Mouse (Mus musculus) hindbrain, embryonic 12.5 days (tissue): ENCODE measurements around the gene Stxbp5. TPM values are rescaled to one million over a fixed set of nuclear protein-coding genes. Genes with fewer than 3 reads are reported as not detected.
"Not testable (repeated sequence)": the region's sequence is repeated elsewhere in the genome, so short reads cannot be mapped to it uniquely, and the experiment has no call there.

Experiments used
- ATAC-seq: fragments of 200-750 bp; cut with Nextera tagmentation; 2 replicates; pipeline ENCODE4 v1.8.0; 2017; ENCODE audit warnings: moderate TSS enrichment; ENCODE audit not compliant: low FRiP score
- H3K27ac ChIP-seq: fragments of 300-500 bp; sonication (generic); 2 replicates; pipeline ENCODE4 v1.5.1; 2016; ENCODE audit warnings: mild to moderate bottlenecking
- H3K27me3 ChIP-seq: fragments of 300-500 bp; sonication (generic); 2 replicates; pipeline ENCODE4 v1.6.1; 2016; ENCODE audit warnings: mild to moderate bottlenecking
- H3K36me3 ChIP-seq: fragments of 300-500 bp; sonication (generic); 2 replicates; pipeline ENCODE4 v1.6.1; 2016; ENCODE audit warnings: mild to moderate bottlenecking
- H3K4me1 ChIP-seq: fragments of 300-500 bp; sonication (generic); 2 replicates; pipeline ENCODE4 v1.6.1; 2016
- H3K4me2 ChIP-seq: fragments of 300-500 bp; sonication (generic); replicated peaks from 2 replicates; pipeline ENCODE4 v1.6.1; 2016; ENCODE audit warnings: mild to moderate bottlenecking
- H3K4me3 ChIP-seq: fragments of 300-500 bp; sonication (generic); 2 replicates; pipeline ENCODE4 v1.5.1; 2016; ENCODE audit warnings: mild to moderate bottlenecking
- H3K9ac ChIP-seq: fragments of 300-500 bp; sonication (generic); 2 replicates; pipeline ENCODE4 v1.6.1; 2016; ENCODE audit warnings: mild to moderate bottlenecking, moderate library complexity
- H3K9me3 ChIP-seq: fragments of 300-500 bp; sonication (generic); replicated peaks from 2 replicates; pipeline ENCODE4 v1.6.1; 2016; ENCODE audit warnings: mild to moderate bottlenecking
- WGBS: fragments of 180-500 bp; shearing (Covaris S2); methylation state at CpG from one replicate; pipeline ENCODE4 v1.1.7; 2016; 5-methylcytosine and 5-hydroxymethylcytosine counted together
- polyA plus RNA-seq: library from polyadenylated mRNA; unstranded; fragments of >200 nt; fragmentation: Nextera tagmentation; extraction: Ambion mirVana; gene quantifications from 2 replicates; pipeline ENCODE4 v1.2.1, GENCODE M21; 2016

Gene Stxbp5
- polyA plus RNA-seq, 1 experiment from 2014 or later, result 8.8 TPM

DNA sequence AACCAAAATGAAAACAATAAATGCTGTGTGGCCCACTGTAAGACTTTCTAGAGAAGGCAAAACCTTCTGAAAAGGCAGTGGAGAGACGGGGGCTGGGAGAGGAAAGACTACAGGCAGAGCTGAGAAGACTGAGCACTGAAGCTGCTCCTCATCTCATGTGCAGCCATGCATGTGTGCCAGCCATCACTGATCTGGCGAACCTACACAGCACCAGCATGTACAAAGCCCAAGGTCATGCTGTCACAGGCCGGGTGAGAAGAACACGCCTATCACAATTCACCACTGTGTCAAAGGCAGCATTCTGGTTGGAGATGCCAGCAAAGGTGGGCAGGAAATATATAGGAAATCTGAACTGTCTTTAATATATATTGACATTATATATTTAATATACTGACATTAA is 12.2 kb downstream of the Stxbp5 start:
- Histone ChIP-seq H3K9ac (no peak overlapping the region), H3K4me1 (no peaks in the 10 kb centered on the region), H3K9me3 (no peaks in the 10 kb centered on the region), H3K4me3 (no peak overlapping the region), H3K4me2 (no peak overlapping the region), H3K27me3 (no peaks in the 10 kb centered on the region), H3K36me3 (peaks cover 4% of the 10 kb centered on the region; the same call in 1 of the 2 replicates), H3K27ac (no peak overlapping the region)
- no peak for ATAC-seq
- WGBS, result 83% methylated on average over 4 of the region's 4 CpGs

DNA sequence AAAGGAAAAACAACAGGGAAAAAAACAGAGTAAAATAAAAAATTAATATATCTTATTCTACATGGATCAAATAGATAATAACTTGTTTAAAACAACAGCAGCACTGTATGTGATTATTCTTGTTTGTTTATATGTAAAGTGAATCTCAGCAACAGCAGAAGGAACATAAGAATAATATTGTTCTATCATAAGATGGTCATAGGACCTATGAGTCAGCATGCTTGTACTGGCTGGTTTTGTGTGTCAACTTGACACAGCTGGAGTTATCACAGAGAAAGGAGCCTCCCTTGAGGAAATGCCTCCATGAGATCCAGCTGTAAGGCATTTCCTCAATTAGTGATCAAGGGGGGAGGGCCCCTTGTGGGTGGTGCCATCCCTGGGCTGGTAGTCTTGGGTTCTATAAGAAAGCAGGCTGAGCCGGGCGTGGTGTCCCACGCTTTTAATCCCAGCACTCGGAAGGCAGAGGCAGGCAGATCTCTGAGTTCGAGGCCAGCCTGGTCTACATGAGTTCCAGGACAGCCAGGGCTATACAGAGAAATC is 19.0 kb downstream of the Stxbp5 start:
- 96% methylated on average over 5 of the region's 5 CpGs for WGBS
- H3K27ac ChIP-seq, ATAC-seq: not testable (repeated sequence)

DNA sequence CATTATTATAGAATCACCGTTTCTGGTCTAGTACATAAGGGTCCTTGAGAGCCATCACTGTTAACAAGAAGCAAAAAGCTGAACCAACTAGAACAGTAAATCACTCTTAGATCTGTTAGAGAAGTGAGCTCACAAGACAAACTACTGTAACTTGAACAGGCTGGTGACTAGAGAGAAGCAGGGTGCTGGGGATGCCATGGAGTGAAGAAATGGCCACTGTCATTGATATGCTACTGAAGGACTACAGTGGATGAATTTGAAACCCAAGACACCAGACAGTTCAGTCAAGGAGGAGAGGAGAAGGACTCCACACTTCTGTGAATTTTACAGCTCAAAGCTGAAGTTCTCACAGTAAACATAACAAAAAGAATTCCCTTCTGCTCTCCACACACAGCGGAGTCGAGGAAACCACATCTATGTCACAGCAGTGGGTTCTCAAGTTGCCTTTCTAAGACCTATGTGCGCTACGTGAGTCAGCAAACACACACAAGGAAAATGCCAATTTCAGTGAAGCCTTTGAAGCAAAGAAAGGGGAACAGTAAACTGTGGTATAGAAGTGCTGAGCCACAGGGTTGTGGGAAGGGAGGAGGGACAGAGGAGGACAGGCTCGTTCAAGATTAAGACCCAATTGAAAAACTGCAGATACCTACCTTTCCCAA is 20.7 kb downstream of the Stxbp5 start:
- Histone ChIP-seq H3K27ac (no peak overlapping the region), H3K27me3 (no peaks in the 10 kb centered on the region), H3K9me3 (no peaks in the 10 kb centered on the region), H3K9ac (no peak overlapping the region), H3K4me1 (no peaks in the 10 kb centered on the region), H3K36me3 (no peaks in the 10 kb centered on the region), H3K4me3 (no peak overlapping the region), H3K4me2 (no peak overlapping the region)
- ATAC-seq, result no peak
- 78% methylated on average over 6 of the region's 6 CpGs for WGBS

More for the DNA sequence above, 19.0 kb downstream of the Stxbp5 start:
- not testable (repeated sequence) for H3K4me2 ChIP-seq, H3K4me1 ChIP-seq, H3K9me3 ChIP-seq, H3K36me3 ChIP-seq, H3K4me3 ChIP-seq, H3K27me3 ChIP-seq, H3K9ac ChIP-seq

DNA sequence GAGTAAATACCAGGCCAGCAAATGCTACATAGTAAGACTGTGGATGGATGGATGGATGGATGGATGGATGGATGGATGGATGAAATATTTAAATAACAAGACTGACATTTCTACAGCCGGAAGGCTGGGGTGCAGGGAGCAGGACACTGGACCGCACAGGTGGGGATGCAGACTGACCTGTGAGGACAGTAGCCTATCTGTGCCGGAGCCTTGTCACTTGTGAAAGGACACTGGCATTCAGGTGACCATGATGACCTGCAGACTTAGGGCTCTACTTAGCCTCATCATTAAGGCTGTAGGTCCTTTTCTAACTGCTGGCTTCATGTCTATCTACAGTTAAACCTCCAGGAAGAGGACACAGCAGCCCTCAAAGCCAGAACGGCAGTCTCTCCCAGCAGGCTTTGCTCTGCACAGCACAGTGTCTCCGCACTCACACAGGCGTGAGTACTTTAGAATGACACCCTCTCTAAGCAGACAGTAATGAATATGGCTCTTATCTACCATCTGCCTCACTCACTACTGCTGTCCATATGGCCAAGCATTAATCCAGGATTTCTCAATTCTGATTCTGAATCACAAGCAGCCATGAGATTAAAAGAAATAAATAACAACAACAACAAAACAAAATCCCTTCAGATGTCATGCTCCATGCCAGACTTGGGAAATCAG is 21.9 kb downstream of the Stxbp5 start:
- 86% methylated on average over 6 of the region's 6 CpGs for WGBS
- Histone ChIP-seq H3K9me3 (no peaks in the 10 kb centered on the region), H3K27me3 (no peaks in the 10 kb centered on the region), H3K9ac (no peak overlapping the region), H3K27ac (no peak overlapping the region), H3K4me3 (no peak overlapping the region), H3K4me2 (no peak overlapping the region), H3K36me3 (no peaks in the 10 kb centered on the region), H3K4me1 (no peaks in the 10 kb centered on the region)
- no peak for ATAC-seq

DNA sequence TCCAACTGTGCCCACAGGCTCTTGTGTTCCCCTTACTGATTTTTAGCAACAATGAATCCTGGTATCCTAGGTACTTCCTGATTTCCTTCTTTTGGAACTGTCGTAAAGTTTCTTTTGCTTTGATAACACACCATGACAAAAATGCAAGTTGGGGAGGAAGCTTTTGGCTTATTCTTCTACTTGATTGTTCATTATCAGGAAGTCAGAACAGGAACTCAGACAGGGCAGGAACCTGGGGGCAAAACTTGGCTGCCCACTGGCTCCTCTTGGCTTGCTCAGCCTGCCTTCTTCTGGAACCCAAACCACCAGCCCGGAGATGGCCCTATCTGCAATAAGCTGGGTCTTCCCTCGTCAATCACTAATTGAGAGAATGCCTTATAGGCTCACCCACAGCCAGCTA is 25.0 kb downstream of the Stxbp5 start:
- no peaks in the 10 kb centered on the region for H3K9me3 ChIP-seq
- no peak overlapping the region for H3K9ac ChIP-seq
- H3K27me3 ChIP-seq, result no peaks in the 10 kb centered on the region
- H3K4me1 ChIP-seq, result no peaks in the 10 kb centered on the region
- no peak for ATAC-seq
- H3K4me3 ChIP-seq, result no peak overlapping the region
- WGBS, result 88% methylated on average over 3 of the region's 3 CpGs
- no peak overlapping the region for H3K4me2 ChIP-seq
- no peak overlapping the region for H3K27ac ChIP-seq
- H3K36me3 ChIP-seq, result no peaks in the 10 kb centered on the region

DNA sequence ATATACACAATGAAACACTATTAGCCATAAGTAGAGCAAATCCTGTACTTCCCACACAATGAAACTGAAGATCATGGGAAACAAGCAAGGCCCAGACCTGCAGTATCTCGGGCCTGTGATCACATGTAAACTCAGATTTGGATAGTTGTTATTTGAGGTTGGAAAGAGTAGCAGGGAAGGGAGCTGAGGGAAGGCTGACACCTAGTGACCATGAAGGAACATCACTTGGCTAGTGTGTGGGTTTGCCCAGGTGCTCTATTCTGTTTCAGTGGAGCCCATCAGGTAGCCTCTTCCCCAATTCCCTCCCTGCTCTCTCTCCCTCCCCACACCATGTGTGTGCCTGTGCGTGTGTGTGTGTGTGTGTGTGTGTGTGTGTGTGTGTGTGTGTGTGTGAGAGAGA is 28.7 kb downstream of the Stxbp5 start:
- Histone ChIP-seq H3K4me1 (no peaks in the 10 kb centered on the region), H3K27me3 (no peaks in the 10 kb centered on the region), H3K27ac (no peak overlapping the region), H3K4me2 (no peak overlapping the region), H3K36me3 (no peaks in the 10 kb centered on the region), H3K9me3 (no peaks in the 10 kb centered on the region), H3K9ac (no peak overlapping the region), H3K4me3 (no peak overlapping the region)
- 79% methylated on average over 1 of the region's 2 CpGs for WGBS
- ATAC-seq, result no peak

DNA sequence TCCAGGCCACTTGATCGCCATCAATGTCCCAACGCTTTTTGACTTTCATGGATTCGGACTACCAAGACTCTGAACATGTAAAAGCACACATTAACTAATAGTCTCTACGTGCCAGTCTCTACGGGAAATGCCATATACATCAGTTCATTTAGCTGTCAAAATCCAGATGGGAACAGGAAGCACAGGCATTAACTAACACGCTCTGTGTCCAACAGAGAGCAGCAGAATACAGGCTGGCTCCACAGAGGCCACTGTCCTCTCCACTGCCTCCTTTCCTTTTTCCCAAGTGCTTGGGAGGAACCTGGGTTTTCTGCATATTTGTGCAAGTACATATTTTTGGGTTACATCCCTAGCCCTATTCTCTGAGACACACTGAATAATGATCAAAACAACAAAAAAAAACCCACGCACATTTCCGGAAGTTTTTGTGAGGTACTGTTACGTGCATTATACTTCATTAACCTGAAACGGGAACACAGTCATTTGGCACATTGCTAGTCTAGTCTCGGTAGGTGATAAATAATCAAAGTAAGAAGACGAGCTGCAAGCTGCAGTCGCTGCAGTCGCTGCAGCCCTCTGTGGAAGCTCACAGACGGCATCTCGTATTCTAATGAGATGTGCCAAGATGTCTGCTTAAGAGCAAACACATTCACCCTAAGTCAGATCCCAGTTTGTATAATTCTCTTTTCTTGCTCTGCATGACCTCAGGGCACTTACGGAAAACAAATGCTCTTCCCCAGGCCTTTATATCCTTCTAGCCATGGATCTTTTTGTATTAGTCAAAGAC is 33.9 kb downstream of the Stxbp5 start:
- no peak for ATAC-seq
- no peaks in the 10 kb centered on the region for H3K4me1 ChIP-seq
- H3K4me2 ChIP-seq, result no peak overlapping the region
- H3K9me3 ChIP-seq, result no peaks in the 10 kb centered on the region
- no peak overlapping the region for H3K27ac ChIP-seq
- 79% methylated on average over 17 of the region's 17 CpGs for WGBS
- no peak overlapping the region for H3K4me3 ChIP-seq
- no peak overlapping the region for H3K9ac ChIP-seq
- no peaks in the 10 kb centered on the region for H3K27me3 ChIP-seq
- no peaks in the 10 kb centered on the region for H3K36me3 ChIP-seq

DNA sequence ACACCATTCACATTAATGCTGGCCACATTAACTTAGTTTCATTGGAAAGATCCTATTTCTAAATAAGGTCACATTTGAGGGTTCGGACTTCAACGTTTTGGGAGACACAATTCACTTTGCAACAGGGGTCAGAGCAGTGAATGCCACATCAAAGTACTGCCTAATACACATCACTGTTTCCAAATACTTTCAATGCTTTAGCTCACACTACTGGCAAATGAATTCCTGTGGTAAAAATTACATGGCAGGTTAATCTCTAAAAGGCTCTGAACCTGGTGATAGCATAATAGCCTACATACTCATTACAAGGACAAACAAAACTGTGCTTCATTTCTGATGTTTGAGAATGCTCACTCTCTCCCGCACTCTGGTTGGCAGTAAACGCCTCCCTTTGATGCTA is 40.9 kb downstream of the Stxbp5 start:
- H3K4me1 ChIP-seq, result no peaks in the 10 kb centered on the region
- no peak overlapping the region for H3K9ac ChIP-seq
- H3K36me3 ChIP-seq, result peaks cover 4% of the 10 kb centered on the region; the same call in 1 of the 2 replicates
- H3K27ac ChIP-seq, result no peak overlapping the region
- 90% methylated on average over 4 of the region's 4 CpGs for WGBS
- H3K4me3 ChIP-seq, result no peak overlapping the region
- no peaks in the 10 kb centered on the region for H3K27me3 ChIP-seq
- no peaks in the 10 kb centered on the region; the same call in 1 of the 2 replicates for H3K9me3 ChIP-seq
- ATAC-seq, result no peak
- no peak overlapping the region for H3K4me2 ChIP-seq

DNA sequence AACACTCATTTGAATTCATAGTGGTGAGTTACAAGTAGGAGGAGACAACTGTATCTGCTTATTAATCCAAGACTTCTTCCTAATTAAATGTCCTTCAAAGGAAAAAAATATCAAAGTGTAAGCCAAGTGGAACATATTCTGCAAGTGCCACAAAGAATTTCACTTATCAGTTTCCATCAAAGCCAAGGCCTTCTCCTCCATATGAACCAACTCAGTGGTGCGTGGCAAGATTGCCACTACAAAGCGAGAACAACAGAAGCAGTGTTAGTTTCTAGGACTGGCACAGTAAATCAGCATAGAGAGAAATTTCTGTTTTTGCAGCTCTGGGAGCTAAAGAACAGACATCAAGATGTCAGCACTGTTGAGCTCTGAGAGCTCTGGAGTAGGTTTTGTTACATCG is 41.4 kb downstream of the Stxbp5 start:
- no peaks in the 10 kb centered on the region for H3K4me1 ChIP-seq
- H3K36me3 ChIP-seq, result peaks cover 8% of the 10 kb centered on the region; the same call in 1 of the 2 replicates
- H3K9ac ChIP-seq, result no peak overlapping the region
- 82% methylated on average over 3 of the region's 3 CpGs for WGBS
- H3K4me3 ChIP-seq, result no peak overlapping the region
- no peak for ATAC-seq
- H3K9me3 ChIP-seq, result no peaks in the 10 kb centered on the region; the same call in 1 of the 2 replicates
- H3K27ac ChIP-seq, result no peak overlapping the region
- no peak overlapping the region for H3K4me2 ChIP-seq
- no peaks in the 10 kb centered on the region for H3K27me3 ChIP-seq

DNA sequence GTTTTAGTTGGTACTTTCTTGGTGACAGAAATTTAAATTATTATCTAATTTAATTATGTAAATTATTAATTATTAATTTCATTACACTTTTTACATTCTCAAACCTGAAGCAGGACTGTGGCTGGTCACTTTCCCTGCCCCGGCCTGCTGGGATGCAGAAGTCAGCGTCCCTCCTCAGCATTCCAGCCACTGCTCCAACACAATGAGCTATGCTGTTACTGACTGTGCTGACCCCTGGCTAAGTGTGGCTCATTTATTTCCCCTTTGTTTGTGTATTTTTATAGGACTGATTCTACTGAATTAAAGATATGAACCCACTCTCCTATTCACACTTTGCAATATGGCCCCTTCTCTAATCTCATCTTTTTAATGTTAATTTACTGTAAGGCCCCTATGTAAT is 43.0 kb downstream of the Stxbp5 start:
- ATAC-seq, result no peak
- WGBS, result 62% methylated on average over 2 of the region's 2 CpGs
- Histone ChIP-seq H3K9me3 (peaks cover 7% of the 10 kb centered on the region), H3K4me3 (no peak overlapping the region), H3K27ac (no peak overlapping the region), H3K9ac (no peak overlapping the region), H3K4me2 (no peak overlapping the region), H3K27me3 (no peaks in the 10 kb centered on the region), H3K36me3 (peaks cover 8% of the 10 kb centered on the region; the same call in 1 of the 2 replicates), H3K4me1 (no peaks in the 10 kb centered on the region)

DNA sequence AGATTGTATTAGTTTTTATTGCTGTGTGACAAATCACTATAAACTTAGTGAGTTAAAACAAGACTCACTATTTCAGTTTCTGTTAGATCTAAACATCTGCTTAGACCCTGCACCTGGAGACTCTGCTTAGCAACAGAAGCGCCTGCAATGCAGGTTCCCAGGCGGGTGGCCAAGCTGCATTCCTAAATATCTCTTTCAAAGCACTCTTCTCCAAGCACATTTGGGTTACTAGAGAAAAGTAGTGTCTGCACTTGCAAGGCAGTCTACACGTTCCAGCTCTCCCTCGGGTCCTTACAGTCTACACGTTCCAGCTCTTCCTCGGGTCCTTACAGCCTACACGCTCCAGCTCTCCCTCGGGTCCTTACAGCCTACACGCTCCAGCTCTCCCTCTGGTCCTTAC is 44.1 kb downstream of the Stxbp5 start:
- Histone ChIP-seq H3K4me1 (no peaks in the 10 kb centered on the region), H3K27ac (no peak overlapping the region), H3K27me3 (no peaks in the 10 kb centered on the region), H3K4me2 (no peak overlapping the region), H3K4me3 (no peak overlapping the region), H3K36me3 (peaks cover 9% of the 10 kb centered on the region; the same call in 1 of the 2 replicates), H3K9me3 (peaks cover 8% of the 10 kb centered on the region), H3K9ac (no peak overlapping the region)
- WGBS, result 83% methylated on average over 9 of the region's 9 CpGs
- ATAC-seq, result no peak

DNA sequence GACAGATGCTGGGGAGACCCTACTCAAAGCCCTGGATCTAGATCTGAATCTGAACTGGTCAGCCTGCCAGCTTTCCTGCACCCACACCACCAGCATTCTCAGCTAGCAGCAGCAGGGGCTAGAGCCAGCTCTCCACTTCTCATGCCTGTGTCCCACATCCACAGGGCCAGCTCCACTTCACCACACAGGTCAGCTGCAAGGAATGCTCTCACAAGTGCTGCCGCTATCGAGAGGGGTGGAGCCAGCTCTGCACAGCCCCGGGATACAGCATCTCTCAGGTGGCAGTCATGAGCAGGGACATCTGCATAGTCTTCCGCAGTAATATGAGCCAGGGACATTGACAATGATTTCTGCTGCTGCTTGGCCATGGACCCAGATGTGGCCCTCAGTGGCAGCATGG is 54.5 kb downstream of the Stxbp5 start:
- Histone ChIP-seq H3K27me3 (no peaks in the 10 kb centered on the region), H3K4me3 (no peak overlapping the region), H3K9me3 (no peaks in the 10 kb centered on the region), H3K36me3 (peaks cover 6% of the 10 kb centered on the region), H3K9ac (no peak overlapping the region), H3K4me2 (no peak overlapping the region), H3K4me1 (no peaks in the 10 kb centered on the region), H3K27ac (no peak overlapping the region)
- 92% methylated on average over 4 of the region's 4 CpGs for WGBS
- ATAC-seq, result no peak
